Mouse (Mus musculus) heart, adult 2 months (tissue): ENCODE data around the gene Gm20388. TPM values are rescaled to one million over a fixed set of nuclear protein-coding genes. Genes with fewer than 3 reads are reported as not detected.
A peak's percentile ranks its signal among the peaks of the same experiment; 100 is the strongest.

Experiments
- DNase-seq, 2 experiments: peaks; one replicate each; pipeline ENCODE4 v3.0.0; 2021
- H3K27ac ChIP-seq: fragments of 200-600 bp; 2 replicates; pipeline ENCODE4 v1.8.1; 2022
- H3K27me3 ChIP-seq: fragments of 200-500 bp; 2 replicates; pipeline ENCODE4 v1.6.1; 2012; ENCODE audit warnings: mild to moderate bottlenecking, low read length, inconsistent platforms, mixed read lengths; ENCODE audit not compliant: control insufficient read depth, insufficient read depth
- H3K36me3 ChIP-seq: fragments of 200-500 bp; 2 replicates; pipeline ENCODE4 v1.6.1; 2012; ENCODE audit warnings: low read length, inconsistent platforms; ENCODE audit not compliant: control insufficient read depth, insufficient read depth
- H3K4me1 ChIP-seq: fragments of 200-500 bp; 2 replicates; pipeline ENCODE4 v1.6.1; 2011; ENCODE audit warnings: low read length; ENCODE audit not compliant: control insufficient read depth, insufficient read depth
- H3K4me3 ChIP-seq: fragments of 200-600 bp; 2 replicates; pipeline ENCODE4 v1.8.1; 2022
- H3K79me2 ChIP-seq: fragments of 200-500 bp; replicated peaks from 2 replicates; pipeline ENCODE4 v1.6.1; 2012; ENCODE audit warnings: mild to moderate bottlenecking, inconsistent platforms, low read length, moderate library complexity, mixed read lengths; ENCODE audit not compliant: control insufficient read depth, insufficient read depth
- H3K9ac ChIP-seq: fragments of 200-500 bp; 2 replicates; pipeline ENCODE4 v1.6.1; 2012; ENCODE audit warnings: low read depth, mild to moderate bottlenecking, control low read depth, inconsistent platforms, low read length, mixed read lengths
- CTCF ChIP-seq: fragments of 200-600 bp; IDR thresholded peaks from 2 replicates; pipeline ENCODE4 v1.8.1; 2022; ENCODE audit warnings: antibody characterized with exemption, mild to moderate bottlenecking, moderate library complexity
- EP300 ChIP-seq: fragments of 200-500 bp; IDR thresholded peaks from 2 replicates; pipeline ENCODE4 v1.6.1; 2011; ENCODE audit warnings: low read depth, low read length, control low read depth; ENCODE audit not compliant: insufficient read depth
- POLR2A ChIP-seq: fragments of 200-500 bp; IDR thresholded peaks from 2 replicates; pipeline ENCODE4 v1.6.1; 2011; ENCODE audit warnings: mild to moderate bottlenecking, low read depth, low read length, control low read depth; ENCODE audit not compliant: insufficient read depth
- WGBS: fragments of 180-500 bp; shearing (Covaris S2); methylation state at CpG from one replicate; pipeline ENCODE4 v1.1.7; 2018; 5-methylcytosine and 5-hydroxymethylcytosine counted together
- intact Hi-C: fragments of 180-260 bp; cut with DNase I; formaldehyde crosslinking; loops from one replicate; pipeline ENCODE4 v1.15.1; 2025
- polyA plus RNA-seq: library from polyadenylated mRNA; depleted of rRNA; stranded (reverse); fragments of >200 nt; gene quantifications from 2 replicates; pipeline ENCODE4 v1.2.3, GENCODE M21; 2012
- total RNA-seq, 2 experiments: library from RNA; stranded (reverse); gene quantifications; 2 replicates each; pipeline ENCODE4 v1.2.3; 2021

Gene Gm20388
- total and polyA plus RNA-seq, 3 experiments = 1.8 to 32.3 TPM; not detected in 1

DNA sequence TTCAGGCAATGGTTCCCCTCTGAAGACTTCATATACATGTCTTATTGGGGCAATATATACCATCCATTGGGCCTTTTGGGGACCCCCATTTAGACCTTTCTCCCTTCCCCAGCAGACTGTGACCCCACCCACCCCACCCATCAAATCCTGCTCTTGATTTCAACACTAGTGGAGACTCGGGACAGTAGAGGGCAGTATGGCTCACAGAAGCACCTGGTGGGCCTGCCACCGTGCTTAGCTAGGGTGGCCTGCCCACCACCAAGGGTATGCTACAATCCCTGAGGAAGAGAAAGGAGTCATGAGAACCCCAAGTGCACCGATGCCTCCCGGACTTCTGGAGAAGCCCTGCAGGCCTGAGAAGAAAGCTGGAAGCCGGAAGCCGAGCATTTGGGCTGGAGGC is 2428.2 kb downstream of the Gm20388 start:
- H3K79me2 ChIP-seq = no peaks in the 10 kb centered on the region
- WGBS = 76% methylated on average over 6 of the region's 6 CpGs
- no peaks in the 10 kb centered on the region for H3K27me3 ChIP-seq
- TF ChIP-seq EP300 (no peak), CTCF (peak; percentile 34), POLR2A (no peak)
- DNase-seq = no peak
- intact Hi-C loops = loop anchor here (10.0 kb wide), 1 partner anchor 364 kb away; no protein-coding TSS in a partner anchor
- peaks cover 9% of the 10 kb centered on the region for H3K4me1 ChIP-seq
- H3K9ac ChIP-seq = no peak overlapping the region
- H3K36me3 ChIP-seq = no peaks in the 10 kb centered on the region
- no peak overlapping the region for H3K27ac ChIP-seq
- no peak overlapping the region for H3K4me3 ChIP-seq

DNA sequence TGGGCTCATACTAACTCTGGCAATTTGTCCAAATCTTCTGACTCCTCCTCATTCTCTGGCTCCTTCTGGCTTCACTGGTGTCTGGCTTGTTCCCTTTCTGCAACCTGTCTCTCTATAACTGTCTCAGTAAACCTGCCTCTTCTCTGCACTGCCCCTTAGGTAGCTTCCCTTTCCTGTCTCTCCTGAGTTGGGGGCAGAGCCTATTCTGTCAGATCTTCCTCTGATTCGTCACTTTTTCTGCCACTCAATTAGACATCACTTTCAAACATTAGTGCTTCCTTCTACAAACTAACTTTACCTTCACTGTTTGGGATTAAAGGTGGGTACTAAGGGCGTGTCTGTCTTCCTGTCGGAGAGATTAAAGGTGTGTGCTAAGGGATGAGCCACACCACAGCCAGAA is 2430.1 kb downstream of the Gm20388 start:
- H3K4me1 ChIP-seq = peaks cover 10% of the 10 kb centered on the region
- H3K9ac ChIP-seq = no peak overlapping the region
- H3K27me3 ChIP-seq = no peaks in the 10 kb centered on the region
- no peak for DNase-seq
- H3K27ac ChIP-seq = no peak overlapping the region
- no peak overlapping the region for H3K4me3 ChIP-seq
- no peaks in the 10 kb centered on the region for H3K36me3 ChIP-seq
- intact Hi-C loops = no loop called here
- no peaks in the 10 kb centered on the region for H3K79me2 ChIP-seq
- TF ChIP-seq POLR2A = no peak
- TF ChIP-seq EP300 = no peak
- TF ChIP-seq CTCF = no peak
- WGBS = 90% methylated on average over 3 of the region's 3 CpGs

DNA sequence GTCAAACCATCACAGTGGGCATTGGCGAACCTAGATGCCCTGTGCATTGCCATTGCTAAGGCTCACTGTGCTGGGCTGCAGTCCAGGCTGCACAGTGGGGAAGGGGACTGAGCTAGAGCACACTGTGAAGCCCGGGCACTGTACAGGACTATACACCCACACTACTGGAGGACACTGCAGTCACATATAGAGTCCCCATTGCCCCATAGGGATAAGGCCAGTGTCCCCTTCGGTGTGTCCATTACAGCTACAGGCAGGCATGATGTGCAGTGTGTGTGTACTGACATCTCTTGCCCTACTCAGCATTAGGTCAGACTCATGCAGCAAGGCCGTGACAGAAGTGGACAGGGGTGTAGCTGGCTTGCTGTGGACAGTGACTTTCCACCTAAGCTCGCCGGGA is 2431.1 kb downstream of the Gm20388 start:
- H3K4me1 ChIP-seq = peaks cover 10% of the 10 kb centered on the region
- H3K27ac ChIP-seq = no peak overlapping the region
- H3K36me3 ChIP-seq = no peaks in the 10 kb centered on the region
- WGBS = 71% methylated on average over 6 of the region's 6 CpGs
- H3K4me3 ChIP-seq = no peak overlapping the region
- DNase-seq = no peak
- no peak for TF ChIP-seq EP300
- TF ChIP-seq CTCF = no peak
- TF ChIP-seq POLR2A = no peak
- intact Hi-C loops = loop anchor here (2.0 kb wide), 1 partner anchor 27 kb away; no protein-coding TSS in a partner anchor
- H3K9ac ChIP-seq = no peak overlapping the region
- no peaks in the 10 kb centered on the region for H3K79me2 ChIP-seq
- H3K27me3 ChIP-seq = no peaks in the 10 kb centered on the region

DNA sequence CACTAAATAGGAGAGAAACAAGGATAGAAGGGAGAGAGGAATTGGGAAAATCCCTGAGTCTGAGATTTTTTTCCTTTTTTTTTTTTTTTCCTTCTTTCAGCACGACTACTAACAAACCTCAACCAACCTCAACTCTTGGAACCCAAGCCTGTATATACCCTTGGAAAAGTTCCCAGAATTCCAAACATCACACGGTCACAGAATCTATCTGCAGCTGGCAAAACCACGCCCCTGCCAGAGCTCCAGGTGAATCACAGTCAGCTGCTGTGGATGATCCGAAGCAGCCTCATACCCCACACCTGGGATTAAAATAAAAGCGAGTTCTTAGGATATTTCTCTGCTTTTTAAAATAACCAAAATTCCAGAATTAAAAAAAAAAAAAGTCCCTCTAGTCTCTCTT is 2431.7 kb downstream of the Gm20388 start:
- TF ChIP-seq POLR2A (no peak), EP300 (no peak), CTCF (no peak)
- WGBS = 16% methylated on average over 5 of the region's 5 CpGs
- Histone ChIP-seq H3K4me1 (peaks cover 10% of the 10 kb centered on the region), H3K4me3 (no peak overlapping the region), H3K27ac (no peak overlapping the region), H3K27me3 (no peaks in the 10 kb centered on the region), H3K9ac (no peak overlapping the region), H3K36me3 (no peaks in the 10 kb centered on the region), H3K79me2 (no peaks in the 10 kb centered on the region)
- intact Hi-C loops = loop anchor here (2.0 kb wide), 1 partner anchor 26 kb away; no protein-coding TSS in a partner anchor
- DNase-seq = no peak

DNA sequence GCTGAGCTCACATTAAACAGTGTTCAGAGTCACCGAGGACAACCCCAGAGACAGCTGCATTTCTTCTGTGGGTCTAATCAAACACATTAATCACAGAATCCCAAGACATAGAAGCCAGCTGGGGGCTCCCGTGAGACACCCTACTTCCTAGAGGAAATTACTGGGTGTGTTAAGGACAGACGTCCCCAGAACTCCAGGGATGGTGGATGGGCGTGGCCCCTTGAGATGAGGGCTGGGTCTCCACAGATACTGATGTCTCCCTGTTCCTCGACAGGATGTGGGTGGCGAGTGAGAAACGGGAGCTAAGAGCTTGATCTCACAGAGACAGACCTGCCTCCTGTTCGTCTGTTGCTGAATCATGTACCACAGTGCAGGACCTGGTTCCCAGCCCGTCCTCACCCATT is 2432.2 kb downstream of the Gm20388 start:
- no peaks in the 10 kb centered on the region for H3K79me2 ChIP-seq
- peak overlapping the region; percentile 8; the same call in 1 of the 2 replicates for H3K9ac ChIP-seq
- peaks cover 13% of the 10 kb centered on the region for H3K4me1 ChIP-seq
- TF ChIP-seq POLR2A (peak; percentile 43; the same call in 1 of the 2 replicates), CTCF (peak; percentile 38), EP300 (peak; percentile 86)
- H3K27ac ChIP-seq = peak overlapping the region; percentile 49
- no peak overlapping the region for H3K4me3 ChIP-seq
- intact Hi-C loops = loop anchor here (2.0 kb wide), 1 partner anchor 26 kb away; no protein-coding TSS in a partner anchor
- no peaks in the 10 kb centered on the region for H3K36me3 ChIP-seq
- peak; percentile 62 to 68 for DNase-seq
- no peaks in the 10 kb centered on the region for H3K27me3 ChIP-seq
- 3% methylated on average over 9 of the region's 9 CpGs for WGBS

DNA sequence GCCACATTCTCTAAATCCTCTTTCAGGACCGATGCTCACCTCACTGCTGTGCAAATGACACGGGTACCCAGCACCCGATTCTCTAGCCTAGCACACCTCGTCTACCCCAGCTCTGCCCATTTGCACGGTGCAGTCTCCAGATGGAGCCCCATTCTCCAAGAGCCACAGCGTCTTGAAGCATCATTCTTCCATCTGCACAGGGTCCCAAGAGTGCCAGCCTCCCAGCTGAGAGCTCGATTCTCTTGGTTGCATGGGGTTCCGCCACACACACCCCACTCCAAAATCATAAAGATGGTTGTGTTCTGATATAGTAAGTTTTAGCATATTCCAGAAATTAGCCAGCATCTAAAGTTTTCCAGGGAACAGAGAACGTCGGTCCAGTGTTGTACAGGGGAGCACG is 2432.7 kb downstream of the Gm20388 start:
- peak overlapping the region; percentile 49 for H3K27ac ChIP-seq
- no peaks in the 10 kb centered on the region for H3K36me3 ChIP-seq
- no peak for TF ChIP-seq POLR2A
- TF ChIP-seq CTCF = no peak
- no peak for TF ChIP-seq EP300
- H3K79me2 ChIP-seq = no peaks in the 10 kb centered on the region
- intact Hi-C loops = loop anchor here (2.0 kb wide), 1 partner anchor 25 kb away; no protein-coding TSS in a partner anchor
- H3K4me3 ChIP-seq = peak overlapping the region; percentile 26; the same call in 1 of the 2 replicates
- 5% methylated on average over 11 of the region's 11 CpGs for WGBS
- no peak overlapping the region; the same call in 1 of the 2 replicates for H3K9ac ChIP-seq
- no peak for DNase-seq
- no peaks in the 10 kb centered on the region for H3K27me3 ChIP-seq
- H3K4me1 ChIP-seq = peaks cover 13% of the 10 kb centered on the region
